Mouse (Mus musculus) heart, postnatal 14 days (tissue): ENCODE results near the gene Cdh11. TPM values are rescaled to one million over a fixed set of nuclear protein-coding genes. Genes with fewer than 3 reads are reported as not detected.

Experiments used
- DNase-seq, 2 experiments: peaks; one replicate each; pipeline ENCODE4 v3.0.0; 2021 to 2022
- intact Hi-C: fragments of 180-260 bp; cut with DNase I; formaldehyde crosslinking; loops from one replicate; pipeline ENCODE4 v1.15.1; 2025
- long read RNA-seq, 2 experiments: library from polyadenylated mRNA; stranded (forward); transcript quantifications; one replicate each; pipeline ENCODE4 v2.0.0; 2021
- total RNA-seq, 2 experiments: library from RNA; stranded (reverse); gene quantifications; 2 replicates each; pipeline ENCODE4 v1.2.3; 2021

Gene Cdh11
- 10 to 100 TPM; 24.1 to 27.6 TPM for total RNA-seq
- long read RNA-seq, experiment 1, full-length matches to known transcripts: 9 of 14 reads
- long read RNA-seq, experiment 1, partial matches to known transcripts: 1 of 14 reads
- long read RNA-seq, experiment 1, other reads (novel, unspliced or antisense): 4 of 14 reads
- long read RNA-seq, experiment 2, full-length matches to known transcripts: 15 of 23 reads
- long read RNA-seq, experiment 2, partial matches to known transcripts: 5 of 23 reads
- long read RNA-seq, experiment 2, other reads (novel, unspliced or antisense): 3 of 23 reads

GRCm38 (mm10) chr8:102785592-102786416, at the start of gene Cdh11:
TSS of gene Cdh11 (minus strand) at chr8:102785642.
- DNase-seq: peak in 1 of 2 experiments; percentile 10
- intact Hi-C loops: no loop called here

DNA sequence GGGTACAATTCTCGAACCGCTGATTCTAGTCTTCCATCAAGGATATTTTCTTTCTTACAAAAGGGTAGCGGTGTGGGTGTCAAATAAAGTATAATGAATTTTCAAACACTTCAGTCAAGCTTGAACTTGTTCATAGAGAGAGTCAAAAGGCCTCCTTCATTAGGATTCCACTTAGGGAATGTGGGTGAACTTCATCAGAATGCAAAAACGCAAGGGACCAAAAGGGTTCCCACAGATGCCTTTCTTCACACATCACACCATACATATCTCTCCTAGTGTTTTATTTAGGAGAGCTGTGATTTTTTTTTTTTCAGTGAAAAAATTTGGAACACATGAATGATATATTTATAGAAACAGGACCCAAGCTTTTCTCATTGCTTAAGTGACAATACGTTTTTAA, 28.5 kb upstream of the Cdh11 start:
- intact Hi-C loops: no loop called here
- no peak for DNase-seq

DNA sequence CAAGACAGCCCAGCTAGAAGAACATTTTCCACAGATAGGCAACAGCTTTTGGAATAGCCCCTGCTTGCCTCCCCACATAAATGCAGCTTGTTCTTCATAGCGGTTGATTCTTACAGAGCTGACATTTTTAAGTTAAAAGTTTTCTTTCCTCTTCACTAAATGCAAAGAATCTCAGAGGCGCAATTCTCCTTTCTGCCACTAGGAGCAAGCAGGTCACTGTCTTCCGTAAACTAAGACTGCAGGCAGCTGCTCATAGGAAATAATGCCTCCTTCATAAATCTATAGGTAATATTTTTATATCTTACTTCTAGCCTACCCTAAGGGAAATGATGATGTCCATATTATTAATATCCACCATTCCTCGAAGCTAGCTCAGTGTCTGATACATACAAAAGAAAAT, 4.9 kb upstream of the Cdh11 start:
- intact Hi-C loops: no loop called here
- DNase-seq: peak in 1 of 2 experiments; percentile 35

DNA sequence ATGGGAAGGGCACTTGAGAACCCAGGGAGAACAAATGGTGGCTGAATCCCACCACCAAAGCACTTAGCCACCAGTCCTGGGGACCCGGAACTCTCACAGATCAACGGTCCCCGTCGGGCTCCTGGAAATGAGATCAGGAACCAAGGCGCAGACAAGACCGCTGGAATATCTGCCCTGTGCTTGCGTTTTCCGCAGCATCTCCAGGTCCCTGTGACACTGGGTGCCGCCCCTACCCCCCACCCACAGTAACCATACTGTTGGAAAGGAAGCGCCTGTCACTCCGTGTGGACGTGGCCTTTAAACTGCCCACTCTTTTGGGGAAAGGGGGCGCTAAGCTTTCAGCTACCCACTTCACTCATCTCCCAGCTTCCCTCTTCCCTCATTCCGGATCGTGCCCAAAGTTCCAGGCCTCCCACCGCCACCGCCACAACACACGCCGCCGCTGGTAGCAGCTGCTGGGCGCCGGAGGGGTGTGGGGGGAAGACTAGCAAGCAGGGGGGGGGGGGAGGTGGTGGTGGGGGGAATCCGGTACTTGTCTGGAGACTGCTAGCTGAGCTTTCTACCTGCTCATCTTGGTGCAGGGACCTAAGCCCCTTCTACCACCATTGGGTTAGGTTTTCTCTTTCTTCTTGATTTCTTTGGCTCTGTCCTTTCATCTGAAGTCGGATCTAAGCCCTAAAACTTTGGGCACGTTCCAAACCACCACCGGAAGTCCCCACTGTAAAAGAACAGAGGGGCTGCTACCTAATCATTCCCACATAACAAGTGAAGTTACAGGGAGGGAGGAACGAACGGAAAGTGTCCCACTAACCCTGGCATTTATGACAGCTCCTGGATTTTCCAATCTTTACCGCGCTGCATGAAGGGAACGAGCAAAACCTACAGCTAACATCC, 1.3 kb upstream of the Cdh11 start:
- DNase-seq: peak in 1 of 2 experiments; percentile 10
- intact Hi-C loops: no loop called here

DNA sequence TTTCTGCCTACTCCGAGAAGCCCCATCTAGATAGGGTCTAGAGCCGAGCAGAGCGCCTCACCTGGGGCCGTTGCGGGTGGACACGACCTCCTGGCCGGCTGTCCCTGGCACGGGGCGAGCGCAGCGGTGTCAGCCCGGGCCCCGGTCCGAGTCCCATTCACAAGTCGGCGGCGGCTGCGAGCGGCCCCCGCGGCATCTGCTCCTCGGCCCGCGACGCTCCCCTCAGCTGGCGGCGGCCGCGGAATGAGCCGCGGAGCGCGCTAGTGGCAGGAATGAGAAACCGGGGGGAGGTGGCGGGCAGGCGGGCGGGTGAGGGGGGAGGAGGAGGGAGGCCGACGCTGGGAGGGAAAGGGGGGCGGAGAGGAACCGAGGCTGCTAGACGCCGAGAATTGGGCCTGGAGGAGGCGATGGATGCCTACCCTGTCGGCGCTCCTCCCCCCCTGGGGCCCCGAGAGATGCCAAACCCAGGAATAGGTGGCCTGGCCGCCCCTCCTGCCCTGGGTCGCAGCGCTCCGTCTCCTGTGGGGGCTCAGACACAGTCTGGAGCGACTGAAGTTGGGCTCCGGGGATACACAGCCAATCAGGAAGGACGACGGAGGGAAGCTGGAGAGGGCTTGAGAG, 497 bp downstream of the Cdh11 start:
- DNase-seq: peak; percentile 72 to 73
- intact Hi-C loops: loop anchor here (5.0 kb wide), 2 partner anchors 1158 to 1242 kb away; no protein-coding TSS in a partner anchor

GRCm38 (mm10) chr8:102783821-102784591, 1.4 kb downstream of the Cdh11 start:
- intact Hi-C loops: loop anchor here (5.0 kb wide), 2 partner anchors 1157 to 1243 kb away; no protein-coding TSS in a partner anchor
- peak; percentile 37 to 40 for DNase-seq

GRCm38 (mm10) chr8:102782707-102783489, 2.5 kb downstream of the Cdh11 start:
- DNase-seq: no peak
- intact Hi-C loops: loop anchor here (5.0 kb wide), 2 partner anchors 1156 to 1244 kb away; no protein-coding TSS in a partner anchor

DNA sequence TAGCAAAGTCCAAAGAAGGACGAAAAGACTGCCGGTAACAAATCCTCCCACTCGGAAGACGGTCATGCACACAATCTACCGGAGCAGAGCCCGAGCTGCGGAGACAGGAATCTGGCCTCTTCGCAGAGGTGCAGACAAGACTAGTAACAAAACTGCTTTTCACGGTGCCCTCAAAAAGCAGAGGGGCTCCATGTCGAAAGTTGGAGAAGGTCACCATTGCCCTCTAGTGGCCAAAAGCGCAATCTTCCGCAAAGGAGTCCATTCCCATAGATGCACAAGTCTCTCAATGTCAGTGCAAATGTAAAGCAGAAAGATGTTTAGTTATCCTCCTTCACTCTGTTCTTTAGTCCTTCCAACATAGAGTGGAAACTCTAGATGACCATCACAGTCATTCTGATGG, 4.5 kb downstream of the Cdh11 start:
- DNase-seq: peak; percentile 70 to 86
- intact Hi-C loops: loop anchor here (2.0 to 5.0 kb wide), 3 partner anchors 266 to 1246 kb away; no protein-coding TSS in a partner anchor

- DNase-seq: no peak
- intact Hi-C loops: no loop called here
Measured at GRCm38 (mm10) chr8:102774594-102774993, 10.8 kb downstream of the Cdh11 start.

DNA sequence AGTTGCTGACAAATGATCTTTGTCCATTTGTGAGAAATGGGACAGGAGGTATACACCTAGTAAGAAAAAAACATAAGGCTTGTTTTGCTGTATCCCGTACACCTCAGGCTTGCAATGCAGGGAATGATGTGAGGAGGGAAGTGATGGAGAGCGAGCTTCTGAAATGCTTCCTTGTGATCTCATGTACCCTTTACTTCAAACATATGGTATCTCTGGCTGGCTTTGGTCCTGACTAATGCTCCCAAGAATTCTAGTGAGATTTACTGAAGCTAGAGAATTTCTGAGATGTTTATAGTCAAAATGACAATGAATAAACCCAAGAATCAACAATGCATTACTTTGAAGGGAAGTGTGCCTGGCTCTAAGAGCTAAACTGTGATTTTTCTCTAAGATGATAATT, 14.0 kb downstream of the Cdh11 start:
- DNase-seq: no peak
- intact Hi-C loops: no loop called here

GRCm38 (mm10) chr8:102753839-102754238, 31.6 kb downstream of the Cdh11 start:
- DNase-seq: no peak
- intact Hi-C loops: no loop called here

- intact Hi-C loops: no loop called here
- DNase-seq: no peak
Measured at GRCm38 (mm10) chr8:102742940-102743339, 42.5 kb downstream of the Cdh11 start.

DNA sequence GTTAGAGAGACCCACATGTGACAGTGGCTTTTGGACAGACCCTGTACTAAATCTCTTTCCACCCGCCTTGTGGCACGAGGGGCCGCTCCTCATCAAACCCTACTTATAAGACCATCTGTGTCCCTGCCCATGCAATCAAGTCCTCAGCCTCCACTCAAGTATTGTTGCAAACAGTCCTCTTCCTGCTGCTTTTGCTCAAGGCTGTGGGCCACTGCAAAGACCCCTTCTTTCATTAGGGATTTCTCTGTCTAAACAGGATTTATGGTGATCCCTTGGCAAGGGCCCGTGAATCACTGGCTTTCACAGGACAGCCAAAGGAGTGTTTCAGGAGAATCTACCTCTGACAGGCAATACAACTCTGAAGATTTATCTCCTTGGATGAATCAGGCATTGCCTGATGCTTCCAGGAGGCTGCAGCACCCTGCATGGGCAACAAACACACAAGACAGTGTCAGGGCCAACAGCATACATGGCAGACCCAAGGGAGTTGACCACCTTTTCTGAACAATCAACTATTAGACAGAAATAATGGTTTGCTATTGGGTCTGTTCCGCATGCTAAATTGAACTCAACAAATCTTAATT, 43.3 kb downstream of the Cdh11 start:
- DNase-seq: no peak
- intact Hi-C loops: no loop called here

DNA sequence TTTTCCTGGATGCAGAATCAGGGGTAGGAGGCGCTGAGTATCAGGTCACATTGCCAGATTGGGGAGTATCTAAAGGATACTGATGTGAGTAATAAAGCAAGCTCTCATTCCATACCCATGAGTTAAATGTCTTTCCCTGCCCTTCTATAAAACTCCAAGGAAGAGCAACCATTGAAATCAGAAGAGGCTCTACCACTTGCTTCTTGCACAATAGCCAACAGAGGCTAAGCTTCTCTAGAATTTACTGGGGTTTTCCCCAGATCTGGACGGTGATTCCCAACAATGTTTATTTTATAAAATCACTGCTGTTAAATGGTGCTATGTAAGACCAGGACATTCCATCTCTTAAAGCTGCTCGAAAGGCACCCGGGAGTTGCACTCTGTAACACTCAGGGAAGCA, 44.5 kb downstream of the Cdh11 start:
- intact Hi-C loops: no loop called here
- DNase-seq: no peak

- peak; percentile 34 to 58 for DNase-seq
- intact Hi-C loops: no loop called here
Measured at GRCm38 (mm10) chr8:102738961-102739487, 46.4 kb downstream of the Cdh11 start.

DNA sequence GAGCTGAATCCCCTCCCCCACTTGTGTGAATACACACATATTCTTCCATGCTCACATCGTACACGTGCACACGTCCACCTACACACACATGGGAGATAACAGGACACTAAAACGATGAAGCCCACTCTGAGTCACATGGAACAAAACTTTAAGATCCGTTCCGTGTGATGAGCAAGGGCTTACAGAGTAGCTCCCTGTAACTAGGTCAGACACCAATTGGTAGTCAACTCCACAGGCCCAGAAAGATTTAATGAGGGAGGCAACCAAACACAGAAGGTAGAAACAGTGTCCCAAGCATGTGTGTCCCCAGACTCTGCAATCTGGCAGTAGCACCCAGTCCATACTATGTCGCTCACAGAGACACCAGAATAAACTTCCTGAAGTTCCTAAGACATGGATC, 47.0 kb downstream of the Cdh11 start:
- DNase-seq: no peak
- intact Hi-C loops: no loop called here

DNA sequence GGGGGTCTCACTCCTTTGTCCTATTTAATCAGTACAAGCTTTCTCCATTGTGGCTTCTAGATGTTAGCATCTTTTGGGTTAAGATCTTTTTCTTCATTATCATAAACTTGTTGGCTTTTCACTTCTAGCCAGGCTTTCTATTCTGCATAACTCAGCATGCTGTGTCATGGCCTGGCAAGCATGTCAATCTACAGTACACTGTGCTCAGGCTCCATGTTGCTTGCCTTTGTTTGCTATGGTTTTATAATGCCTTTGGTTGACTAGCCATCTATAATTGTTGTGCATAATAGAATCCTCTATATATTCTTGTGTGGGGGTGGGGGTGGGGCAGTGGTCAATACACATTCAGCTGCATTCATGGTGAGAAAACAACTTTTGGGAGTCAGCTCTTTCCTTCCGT, 51.0 kb downstream of the Cdh11 start:
- intact Hi-C loops: no loop called here
- DNase-seq: no peak
